Mouse (Mus musculus) liver, embryonic 16.5 days (tissue): ENCODE results near the gene Acadvl. TPM values are rescaled to one million over a fixed set of nuclear protein-coding genes. Genes with fewer than 3 reads are reported as not detected.
A peak's percentile ranks its signal among the peaks of the same experiment; 100 is the strongest.

Experiments used
- ATAC-seq: fragments of 200-750 bp; cut with Nextera tagmentation; 2 replicates; pipeline ENCODE4 v1.8.0; 2017; ENCODE audit warnings: low read depth, mild to moderate bottlenecking, moderate number of reproducible peaks, moderate library complexity
- H3K27ac ChIP-seq: fragments of 300-500 bp; sonication (generic); 2 replicates; pipeline ENCODE4 v1.5.1; 2014; ENCODE audit warnings: mild to moderate bottlenecking, low read length
- H3K27me3 ChIP-seq: fragments of 300-500 bp; sonication (generic); 2 replicates; pipeline ENCODE4 v1.6.1; 2014; ENCODE audit warnings: low read depth, low read length, mixed read lengths; ENCODE audit not compliant: control insufficient read depth, insufficient read depth
- H3K36me3 ChIP-seq: fragments of 300-500 bp; sonication (generic); 2 replicates; pipeline ENCODE4 v1.6.1; 2014; ENCODE audit warnings: mild to moderate bottlenecking; ENCODE audit not compliant: control insufficient read depth, insufficient read depth
- H3K4me1 ChIP-seq: fragments of 300-500 bp; sonication (generic); 2 replicates; pipeline ENCODE4 v1.6.1; 2014; ENCODE audit warnings: low read depth, low read length, mixed read lengths; ENCODE audit not compliant: control insufficient read depth
- H3K4me2 ChIP-seq: fragments of 300-500 bp; sonication (generic); 2 replicates; pipeline ENCODE4 v1.6.1; 2014; ENCODE audit warnings: low read depth, low read length, mixed read lengths
- H3K4me3 ChIP-seq: fragments of 300-500 bp; sonication (generic); 2 replicates; pipeline ENCODE4 v1.5.1; 2014; ENCODE audit warnings: low read depth, mild to moderate bottlenecking, low read length
- H3K9ac ChIP-seq: fragments of 300-500 bp; sonication (generic); 2 replicates; pipeline ENCODE4 v1.6.1; 2014; ENCODE audit warnings: low read depth, low read length
- H3K9me3 ChIP-seq: fragments of 300-500 bp; sonication (generic); replicated peaks from 2 replicates; pipeline ENCODE4 v1.6.1; 2016; ENCODE audit warnings: low read length; ENCODE audit not compliant: control insufficient read depth
- WGBS: fragments of 180-500 bp; shearing (Covaris S2); extraction: QIAGEN DNeasy Blood & Tissue Kit; methylation state at CpG from one replicate; pipeline ENCODE4 v1.1.7; 2014; ENCODE audit not compliant: insufficient replicate concordance; 5-methylcytosine and 5-hydroxymethylcytosine counted together
- polyA plus RNA-seq: library from polyadenylated mRNA; unstranded; fragments of >200 nt; fragmentation: Nextera tagmentation; extraction: Ambion mirVana; gene quantifications from 2 replicates; pipeline ENCODE4 v1.2.1, GENCODE M21; 2015

Acadvl gene
- polyA plus RNA-seq, result 127 and 138 TPM in 2 replicates

GRCm38 (mm10) chr11:70014880-70015558 lies at the start of gene Acadvl:
TSS of gene Acadvl (minus strand) at chr11:70015411.
- Histone ChIP-seq H3K4me3 (peak within 1 kb of the TSS; percentile 82), H3K36me3 (peaks cover 31% of the 10 kb centered on the region), H3K9me3 (no peaks in the 10 kb centered on the region), H3K27ac (peak within 1 kb of the TSS; percentile 73), H3K4me1 (peaks cover 25% of the 10 kb centered on the region), H3K9ac (peak within 1 kb of the TSS; percentile 87), H3K27me3 (no peaks in the 10 kb centered on the region), H3K4me2 (peak within 1 kb of the TSS; percentile 93)
- peak; percentile 91 for ATAC-seq
- WGBS, result under 1% methylated on average over 35 of the region's 35 CpGs

- Histone ChIP-seq H3K4me3 (no peak overlapping the region), H3K36me3 (no peaks in the 10 kb centered on the region), H3K9me3 (no peaks in the 10 kb centered on the region), H3K27ac (no peak overlapping the region), H3K27me3 (no peaks in the 10 kb centered on the region), H3K4me2 (no peak overlapping the region), H3K9ac (no peak overlapping the region), H3K4me1 (no peaks in the 10 kb centered on the region)
- 54% methylated on average over 3 of the region's 3 CpGs for WGBS
- no peak for ATAC-seq
Observed at GRCm38 (mm10) chr11:70063053-70063452, 47.8 kb upstream of the Acadvl start.

GRCm38 (mm10) chr11:70059930-70060329 lies 44.7 kb upstream of the Acadvl start:
- Histone ChIP-seq H3K9me3 (no peaks in the 10 kb centered on the region), H3K27ac (no peak overlapping the region), H3K4me3 (no peak overlapping the region), H3K4me1 (no peaks in the 10 kb centered on the region; the same call in 1 of the 2 replicates), H3K36me3 (no peaks in the 10 kb centered on the region), H3K9ac (no peak overlapping the region), H3K4me2 (no peak overlapping the region), H3K27me3 (no peaks in the 10 kb centered on the region)
- WGBS, result 45% methylated on average over 6 of the region's 6 CpGs
- no peak for ATAC-seq

GRCm38 (mm10) chr11:70057805-70058204 lies 42.6 kb upstream of the Acadvl start:
- H3K4me1 ChIP-seq, result no peaks in the 10 kb centered on the region; the same call in 1 of the 2 replicates
- no peaks in the 10 kb centered on the region for H3K36me3 ChIP-seq
- no peaks in the 10 kb centered on the region for H3K9me3 ChIP-seq
- H3K27me3 ChIP-seq, result no peaks in the 10 kb centered on the region
- H3K4me2 ChIP-seq, result no peak overlapping the region
- WGBS, result 80% methylated on average over 9 of the region's 9 CpGs
- H3K4me3 ChIP-seq, result no peak overlapping the region
- no peak overlapping the region for H3K27ac ChIP-seq
- no peak overlapping the region for H3K9ac ChIP-seq
- no peak for ATAC-seq

GRCm38 (mm10) chr11:70055618-70056214 lies 40.5 kb upstream of the Acadvl start:
- WGBS, result 28% methylated on average over 18 of the region's 18 CpGs
- ATAC-seq, result peak; percentile 40
- H3K4me3 ChIP-seq, result no peak overlapping the region
- H3K4me1 ChIP-seq, result no peaks in the 10 kb centered on the region; the same call in 1 of the 2 replicates
- no peaks in the 10 kb centered on the region for H3K27me3 ChIP-seq
- H3K36me3 ChIP-seq, result no peaks in the 10 kb centered on the region
- no peak overlapping the region for H3K27ac ChIP-seq
- no peak overlapping the region for H3K4me2 ChIP-seq
- H3K9ac ChIP-seq, result no peak overlapping the region
- H3K9me3 ChIP-seq, result no peaks in the 10 kb centered on the region

GRCm38 (mm10) chr11:70053898-70054570 lies 38.8 kb upstream of the Acadvl start, which contains the start of gene Asgr1:
TSS of gene Asgr1 (plus strand) at chr11:70054085.
- Histone ChIP-seq H3K9ac (no peak within 1 kb of the TSS), H3K4me3 (no peak within 1 kb of the TSS), H3K4me1 (no peaks in the 10 kb centered on the region; the same call in 1 of the 2 replicates), H3K4me2 (no peak within 1 kb of the TSS), H3K36me3 (no peaks in the 10 kb centered on the region), H3K9me3 (no peaks in the 10 kb centered on the region), H3K27me3 (no peaks in the 10 kb centered on the region), H3K27ac (no peak within 1 kb of the TSS)
- peak; percentile 60 for ATAC-seq
- 68% methylated on average over 10 of the region's 10 CpGs for WGBS

GRCm38 (mm10) chr11:70053156-70053555 lies 37.9 kb upstream of the Acadvl start:
- H3K9ac ChIP-seq, result no peak overlapping the region
- WGBS, result 51% methylated on average over 7 of the region's 7 CpGs
- no peak for ATAC-seq

GRCm38 (mm10) chr11:70049816-70050215 lies 34.6 kb upstream of the Acadvl start:
- Histone ChIP-seq H3K9me3 (no peaks in the 10 kb centered on the region), H3K36me3 (no peaks in the 10 kb centered on the region), H3K27me3 (no peaks in the 10 kb centered on the region), H3K4me3 (no peak overlapping the region), H3K4me1 (no peaks in the 10 kb centered on the region), H3K27ac (no peak overlapping the region), H3K9ac (no peak overlapping the region), H3K4me2 (no peak overlapping the region)
- 46% methylated on average over 10 of the region's 10 CpGs for WGBS
- ATAC-seq, result no peak

More at GRCm38 (mm10) chr11:70053156-70053555, 37.9 kb upstream of the Acadvl start:
- Histone ChIP-seq H3K4me1 (no peaks in the 10 kb centered on the region; the same call in 1 of the 2 replicates), H3K27ac (no peak overlapping the region), H3K4me2 (no peak overlapping the region), H3K4me3 (no peak overlapping the region), H3K27me3 (no peaks in the 10 kb centered on the region), H3K9me3 (no peaks in the 10 kb centered on the region), H3K36me3 (no peaks in the 10 kb centered on the region)

- H3K4me1 ChIP-seq, result no peaks in the 10 kb centered on the region
- no peak overlapping the region for H3K4me2 ChIP-seq
- no peak overlapping the region for H3K9ac ChIP-seq
- no peaks in the 10 kb centered on the region for H3K9me3 ChIP-seq
- no peaks in the 10 kb centered on the region for H3K27me3 ChIP-seq
- H3K27ac ChIP-seq, result no peak overlapping the region
- H3K36me3 ChIP-seq, result no peaks in the 10 kb centered on the region
- ATAC-seq, result no peak
- H3K4me3 ChIP-seq, result no peak overlapping the region
- WGBS, result 65% methylated on average over 6 of the region's 6 CpGs
Observed at GRCm38 (mm10) chr11:70049366-70049765, 34.2 kb upstream of the Acadvl start.
